Mouse (Mus musculus) cerebellum, adult 9-10 months (tissue): ENCODE data around the gene Npas4.
"Not testable (repeated sequence)": the region's sequence is repeated elsewhere in the genome, so short reads cannot be mapped to it uniquely, and the experiment has no call there.

Experiments
- DNase-seq: peaks from one replicate; pipeline ENCODE4 v3.0.0; 2022

Npas4 gene

DNA sequence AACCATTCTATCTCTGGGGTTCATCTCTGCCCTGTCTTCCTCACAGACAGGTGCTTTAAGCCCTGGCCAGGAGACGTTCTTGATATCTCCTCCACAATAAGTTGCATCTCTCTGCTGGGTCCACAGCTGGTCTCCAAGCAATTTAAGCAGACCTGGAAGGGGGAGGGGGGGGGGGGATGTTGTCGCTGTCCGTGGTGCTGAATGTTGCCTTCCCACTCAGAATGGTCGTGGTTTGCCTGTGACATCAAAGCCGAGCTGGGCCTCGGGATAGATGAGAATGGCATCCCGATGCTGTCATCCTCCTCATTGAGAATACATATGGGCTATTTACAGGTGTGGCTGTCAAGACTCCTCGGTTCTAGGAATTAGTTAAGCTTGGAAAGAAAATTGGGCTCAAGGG, 2.3 kb upstream of the Npas4 start:
- DNase-seq: no peak

DNA sequence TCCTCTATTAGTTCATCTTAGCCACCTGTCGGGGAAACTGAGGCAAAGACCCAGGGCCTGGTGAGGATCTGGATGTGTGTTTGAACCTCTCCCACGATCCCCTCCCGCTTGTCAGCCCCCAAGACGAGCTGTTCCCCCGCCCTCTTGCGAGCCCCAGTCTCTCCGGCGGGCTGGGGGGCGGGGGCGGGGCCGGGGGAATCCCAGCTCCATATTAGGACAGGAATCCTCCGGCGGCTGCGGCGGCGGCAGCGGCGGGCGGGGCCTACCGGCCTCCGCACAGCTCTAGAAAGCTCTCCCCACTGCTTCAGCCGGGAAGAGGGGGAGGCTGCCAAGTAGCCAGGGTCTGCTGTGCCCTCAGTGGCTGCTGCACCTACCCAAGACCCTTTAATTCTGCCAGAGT, 600 bp upstream of the Npas4 start:
- DNase-seq: peak; percentile 64

DNA sequence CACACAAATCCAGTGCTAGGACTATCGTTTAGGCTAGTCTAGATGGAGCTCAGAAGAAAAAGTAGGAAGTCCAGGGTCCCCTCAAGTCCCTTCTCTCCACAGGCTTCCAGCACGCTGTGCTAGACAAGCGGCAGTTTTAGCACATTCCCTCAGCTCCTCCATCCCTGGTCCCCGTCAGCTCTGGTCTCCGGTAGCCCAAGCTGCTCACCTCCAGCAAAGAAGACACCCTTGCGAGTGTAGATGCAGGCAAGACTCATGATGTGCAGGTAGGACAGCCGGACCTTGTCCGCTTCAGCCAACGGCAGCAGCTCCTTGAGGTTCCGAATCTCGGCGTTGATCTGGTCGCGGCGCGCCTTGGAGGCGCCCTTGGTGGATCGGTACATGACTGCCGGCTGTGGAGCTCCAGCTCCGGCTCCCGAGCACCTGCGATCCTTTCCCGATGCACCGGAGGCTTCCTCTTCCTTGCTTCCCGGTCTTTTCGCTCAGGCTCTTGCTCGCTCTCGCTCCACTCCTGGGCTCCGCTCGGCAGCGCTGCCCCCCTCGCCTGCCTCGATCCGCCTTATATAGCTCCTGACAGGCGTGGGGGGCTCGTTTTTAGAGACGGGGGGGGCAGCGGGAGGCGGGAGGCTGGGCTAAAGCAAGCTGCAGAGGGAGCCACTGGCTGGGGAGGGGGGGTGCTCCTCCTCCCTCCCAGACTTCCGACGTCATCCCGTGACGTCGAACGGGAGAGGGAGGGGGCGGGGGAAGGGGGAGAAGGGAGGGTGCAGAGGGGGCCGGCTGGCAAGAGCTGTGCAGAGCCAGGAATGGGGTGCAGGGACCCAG, 471 bp downstream of the Npas4 start:
- peak; percentile 82 for DNase-seq

DNA sequence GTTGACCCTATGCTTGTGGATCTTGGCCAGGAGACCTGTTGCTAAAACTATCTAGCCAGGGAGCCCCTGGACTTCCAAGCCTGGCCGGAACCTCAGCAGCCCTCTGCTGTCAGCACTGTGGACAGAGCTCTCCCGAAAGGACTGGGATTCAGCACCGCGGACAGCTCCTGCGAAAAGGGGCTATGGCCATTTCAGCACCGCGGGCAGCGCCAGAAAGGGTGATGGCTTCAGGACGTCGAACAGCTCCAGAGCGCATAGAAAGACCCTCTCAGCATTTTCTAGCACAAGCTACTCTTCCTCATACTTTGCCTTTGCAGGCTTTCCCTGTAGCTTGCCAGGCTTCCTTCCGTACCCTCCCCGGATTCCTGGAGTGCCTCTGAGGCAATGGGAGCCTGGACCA, 1.1 kb downstream of the Npas4 start:
- DNase-seq: no peak

DNA sequence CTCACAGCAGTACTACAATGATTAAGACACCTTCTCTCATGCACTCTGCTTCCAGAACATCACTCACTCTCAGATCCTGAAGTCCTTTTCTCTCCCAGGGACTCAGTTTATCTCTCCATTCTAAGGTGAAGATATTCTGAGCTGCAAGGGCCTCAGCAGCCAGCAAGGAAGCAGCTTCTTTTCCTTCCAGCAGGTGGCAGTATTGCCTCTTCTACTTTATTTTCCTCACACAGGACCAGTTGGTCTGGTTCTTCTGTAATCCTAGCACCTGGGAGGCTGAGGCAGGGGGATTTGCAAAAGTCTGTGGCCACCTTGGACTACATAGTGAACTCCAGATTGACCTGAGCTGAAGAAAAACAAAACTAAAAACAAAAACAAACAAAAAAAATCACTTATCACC, 8.3 kb downstream of the Npas4 start:
- DNase-seq: peak; percentile 85

DNA sequence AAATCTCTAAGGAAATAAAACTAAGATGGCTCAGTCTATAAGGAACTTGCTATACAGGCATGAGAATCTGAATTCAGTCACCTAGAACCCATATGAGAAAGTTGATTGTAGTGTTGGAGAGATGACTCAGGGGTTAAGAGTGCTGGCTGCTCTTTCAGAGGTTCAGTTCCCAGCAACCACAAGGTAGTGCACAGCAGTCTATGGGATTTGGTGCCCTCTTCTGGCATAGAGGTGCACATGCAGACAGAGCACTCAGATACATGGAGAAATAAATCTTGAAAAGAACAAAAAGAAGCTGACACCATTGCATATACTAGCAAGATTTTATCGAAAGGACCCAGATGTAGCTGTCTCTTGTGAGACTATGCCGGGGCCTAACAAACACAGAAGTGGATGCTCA, 21.9 kb downstream of the Npas4 start:
- no peak for DNase-seq

DNA sequence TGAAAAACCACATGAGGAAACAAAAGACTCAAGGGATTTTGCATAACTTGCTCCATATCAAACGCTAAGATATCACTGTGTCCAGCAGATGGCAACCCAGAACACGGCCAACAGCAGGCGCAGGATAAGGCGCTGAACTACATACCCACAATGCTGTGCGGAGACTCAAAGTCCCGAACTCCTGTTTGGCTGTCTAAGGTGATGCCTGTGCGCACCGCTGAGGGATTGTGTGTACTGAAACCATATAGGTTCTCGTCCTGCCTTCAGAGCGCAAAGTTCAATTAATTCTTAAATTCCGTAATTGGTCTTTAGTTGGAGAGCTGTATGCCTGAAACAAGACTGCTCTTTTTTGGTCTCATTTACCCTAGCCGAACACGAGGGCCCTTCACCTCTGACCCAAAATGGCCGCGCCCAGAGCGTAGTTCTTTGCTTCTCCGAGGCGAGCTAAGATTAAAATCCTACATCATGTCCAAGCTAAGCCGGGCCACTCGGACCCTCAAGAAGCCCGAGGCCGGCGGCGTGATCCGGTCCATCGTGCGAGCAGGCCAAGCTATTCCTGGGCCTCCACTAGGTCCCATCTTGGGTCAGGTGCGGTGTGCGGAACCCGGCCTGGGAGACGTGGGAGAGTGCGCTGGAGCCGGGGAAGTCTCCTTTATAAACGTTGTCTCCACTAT, 28.1 kb downstream of the Npas4 start, which contains the start of gene Mrpl11:
Gene Mrpl11 (plus strand): TSS at position 220 of the 674 bp plus-strand sequence.
- peak; percentile 95 for DNase-seq

DNA sequence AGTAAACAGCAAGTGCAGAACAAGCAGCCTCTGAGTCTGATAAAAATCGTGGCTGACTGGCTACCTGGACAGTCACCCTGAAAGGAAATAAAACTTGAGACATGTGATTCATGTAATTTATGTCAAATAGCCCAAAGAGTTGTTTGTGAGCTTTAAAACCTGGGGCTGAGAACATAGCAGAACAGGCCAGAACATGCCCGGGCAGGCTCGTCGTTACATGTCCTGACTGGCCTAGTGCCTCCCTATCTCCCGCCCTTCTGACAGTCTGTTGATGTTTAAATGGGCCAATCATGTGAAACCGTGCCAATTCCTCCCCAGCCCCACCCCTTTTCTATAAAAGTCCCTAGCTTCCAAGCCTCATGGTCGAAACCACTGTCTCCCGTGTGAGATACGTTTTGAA, 41.5 kb downstream of the Npas4 start:
- not testable (repeated sequence) for DNase-seq

DNA sequence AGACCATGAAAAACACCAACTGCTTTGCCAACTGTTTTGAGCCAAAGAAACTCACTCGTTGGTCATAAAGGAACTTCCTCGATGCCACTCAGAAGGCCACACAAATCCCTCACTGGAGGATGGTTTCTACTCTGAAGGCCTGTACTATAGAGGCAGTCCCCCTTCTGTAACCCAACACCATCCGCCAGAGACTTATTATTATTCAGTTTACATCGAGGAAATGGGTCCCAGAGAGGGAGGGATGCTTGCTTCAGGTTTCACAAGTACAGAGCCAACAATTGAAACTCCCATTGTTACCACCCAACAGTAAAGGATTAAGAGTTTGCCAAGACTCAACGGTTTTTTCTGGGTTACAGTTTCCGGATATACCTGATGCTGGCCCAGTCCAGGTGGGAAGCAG, 44.6 kb downstream of the Npas4 start:
- DNase-seq: no peak

DNA sequence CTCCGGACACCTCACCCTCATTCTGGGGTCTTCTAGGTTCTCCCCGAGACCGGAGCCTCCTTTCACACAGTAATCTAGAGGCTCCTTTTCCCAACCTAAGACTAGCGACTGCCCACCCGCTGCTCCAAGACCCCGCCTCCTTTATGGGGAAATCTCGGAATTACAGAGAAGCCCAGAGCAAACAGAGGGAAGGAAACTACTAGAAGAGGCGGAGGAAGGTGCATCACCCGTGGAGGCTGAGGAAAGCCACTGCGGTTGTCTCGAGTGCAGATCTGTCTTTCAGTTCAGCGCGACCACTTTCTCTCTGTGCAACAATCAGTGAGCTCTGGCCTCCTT, 46.9 kb downstream of the Npas4 start:
- DNase-seq: no peak

DNA sequence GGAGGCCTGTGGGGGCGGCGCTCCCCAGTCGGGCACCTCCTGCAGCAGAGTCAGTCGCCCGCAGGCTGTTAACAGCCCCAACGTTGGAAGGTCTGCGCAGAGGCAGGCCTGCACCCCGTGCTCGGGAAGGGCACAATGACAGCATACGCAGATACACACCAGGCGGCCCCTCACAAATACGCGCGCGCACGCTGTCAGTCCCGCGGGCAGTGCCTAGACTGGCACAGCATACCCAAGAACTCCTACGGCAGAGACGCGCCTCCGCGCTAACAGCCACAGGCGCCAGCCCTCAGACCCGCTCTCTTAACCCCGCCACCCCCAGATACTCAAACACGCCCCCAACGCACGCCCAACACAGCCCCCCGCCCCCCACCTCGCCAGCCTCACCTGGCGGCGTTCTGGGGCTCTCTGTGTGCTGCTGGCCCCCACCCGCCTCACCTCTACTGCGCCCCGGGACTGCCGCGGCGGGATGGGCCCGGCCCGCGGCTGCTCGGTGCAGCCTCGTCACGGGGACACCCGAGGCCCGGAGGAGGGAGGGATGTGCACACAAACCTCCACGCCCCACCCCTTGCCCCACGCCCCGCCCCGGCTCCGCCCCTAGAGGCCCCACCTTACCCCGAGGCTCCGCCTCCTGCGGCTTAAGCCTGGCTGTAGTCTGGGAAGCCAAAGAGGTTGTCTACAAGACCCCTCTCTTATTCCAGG, 47.4 kb downstream of the Npas4 start, which contains the start of gene Peli3:
Gene Peli3 (minus strand): TSS at position 577 of the 702 bp plus-strand sequence.
- DNase-seq: peak; percentile 83

DNA sequence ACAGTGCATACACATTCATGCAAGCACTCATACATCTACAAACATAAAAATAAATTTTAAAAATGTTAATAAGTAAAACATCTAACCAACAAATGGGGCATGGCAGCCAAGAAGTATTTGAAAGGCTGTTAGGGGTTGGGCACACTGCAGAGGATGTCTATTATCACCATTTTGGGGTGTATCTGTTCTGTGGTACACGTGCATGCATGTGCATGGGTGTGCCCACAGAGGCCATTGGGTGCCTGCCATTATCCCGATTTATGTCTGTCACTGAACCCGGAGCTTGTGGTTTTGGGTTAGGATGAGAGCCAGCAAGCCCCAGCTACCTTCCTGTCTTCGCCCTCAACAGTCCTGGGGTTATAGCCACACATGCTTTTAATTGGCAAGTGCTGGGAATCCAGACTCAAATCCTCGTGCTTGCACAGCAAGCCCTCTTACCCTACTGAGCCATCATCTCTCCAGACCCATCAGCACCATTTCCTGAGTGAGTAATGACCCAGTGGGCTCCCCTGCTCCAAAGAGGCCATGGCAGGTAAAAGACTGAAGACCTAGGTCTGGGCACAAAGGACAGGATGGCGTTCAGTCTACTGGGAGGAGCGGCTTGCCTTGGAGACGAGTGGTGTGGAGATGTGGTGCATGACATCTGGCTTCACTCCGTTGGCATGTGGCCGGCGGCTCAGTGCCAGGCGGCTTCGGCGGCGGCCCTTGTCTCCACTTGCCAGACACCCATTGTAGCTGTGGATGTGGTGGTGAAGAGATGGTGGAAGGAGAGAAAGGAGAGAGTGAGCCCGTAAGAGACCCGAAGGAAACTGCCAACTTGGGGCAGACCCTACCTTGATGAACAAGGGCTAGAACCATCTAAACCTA, 52.4 kb downstream of the Npas4 start:
- peak; percentile 46 for DNase-seq

DNA sequence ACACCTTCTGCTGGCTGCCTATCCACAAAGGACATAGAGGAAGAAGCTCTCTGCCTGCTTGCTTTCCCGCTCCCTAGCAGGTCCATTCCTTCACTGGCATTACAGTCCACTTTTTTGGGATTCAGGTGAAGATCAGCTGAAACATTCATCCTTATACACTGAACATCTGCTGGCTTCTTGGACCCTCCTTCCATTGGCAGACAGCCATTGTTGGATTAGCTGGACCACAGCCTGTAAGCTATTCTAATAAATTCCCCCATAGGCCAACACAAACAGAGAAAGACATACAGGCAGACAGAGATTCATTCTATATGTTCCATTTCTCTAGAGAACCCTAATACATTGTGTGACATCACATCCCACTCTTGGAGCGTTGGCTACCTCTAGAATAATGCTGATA, 53.2 kb downstream of the Npas4 start:
- DNase-seq: no peak
